In the genomic region with DNA sequence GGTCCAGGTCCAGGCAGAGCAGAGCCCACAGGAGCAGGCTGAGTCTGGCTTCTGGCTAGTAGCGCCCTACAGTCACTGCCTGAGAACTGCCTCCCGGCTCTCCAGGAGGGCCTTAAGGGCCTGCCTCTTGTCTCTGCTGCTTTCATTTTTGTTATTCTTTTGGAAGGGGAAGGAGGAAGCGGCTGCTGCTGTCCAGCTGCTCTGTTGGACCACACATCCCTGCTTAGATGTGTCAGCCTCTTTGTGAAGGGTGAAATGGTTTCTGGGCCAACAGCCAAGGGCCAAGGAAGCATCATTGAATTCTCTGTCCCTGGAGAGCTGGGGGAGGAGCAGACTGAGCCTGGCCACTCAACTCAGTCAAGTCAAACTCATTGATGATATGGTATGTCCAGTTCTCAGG, we compare ENCODE assay signal across 8 mouse cellular contexts. TPM values are rescaled to one million over a fixed set of nuclear protein-coding genes. Genes with fewer than 3 reads are reported as not detected.
DNase-seq lines count a peak whose midpoint lies in the region; ATAC-seq lines count a peak whose summit lies in the region.

No protein-coding gene starts in this region.

- no peaks in the 10 kb centered on the region for H3K27me3 ChIP-seq in forebrain, embryonic 14.5 days (replicated peaks; ENCODE audit: control insufficient read depth, insufficient read depth, low read length)
- 0 out of 2 replicates have a peak, but pooled peaks cover 2% of the 10 kb centered on the region for H3K27me3 ChIP-seq in forebrain, embryonic 16.5 days (replicated peaks; ENCODE audit: control insufficient read depth, insufficient read depth, low read length)
- 0 out of 2 replicates have a peak, but pooled peaks cover under 1% of the 10 kb centered on the region for H3K27me3 ChIP-seq in heart, embryonic 12.5 days (replicated peaks)
- no peaks in the 10 kb centered on the region; the same call in 1 of the 2 replicates for H3K27me3 ChIP-seq in midbrain, embryonic 15.5 days (replicated peaks)

- no peaks in the 10 kb centered on the region for H3K9me3 ChIP-seq in forebrain, embryonic 14.5 days (replicated peaks; ENCODE audit: control insufficient read depth, low read length)
- no peaks in the 10 kb centered on the region for H3K9me3 ChIP-seq in forebrain, embryonic 16.5 days (ENCODE audit: control insufficient read depth, low read length)
- H3K9me3 ChIP-seq in heart, embryonic 12.5 days (replicated peaks): no peaks in the 10 kb centered on the region
- H3K9me3 ChIP-seq in midbrain, embryonic 15.5 days: no peaks in the 10 kb centered on the region

- H3K4me1 ChIP-seq in forebrain, embryonic 14.5 days (ENCODE audit: control insufficient read depth, insufficient read depth, low read length): 0 out of 2 replicates have a peak, but pooled peaks cover 2% of the 10 kb centered on the region
- H3K4me1 ChIP-seq in forebrain, embryonic 16.5 days (replicated peaks; ENCODE audit: control insufficient read depth, insufficient read depth, low read length): no peaks in the 10 kb centered on the region
- H3K4me1 ChIP-seq in heart, embryonic 12.5 days (replicated peaks): peaks cover 49% of the 10 kb centered on the region
- H3K4me1 ChIP-seq in midbrain, embryonic 15.5 days: no peaks in the 10 kb centered on the region

- WGBS in forebrain, embryonic 14.5 days: 50% methylated on average over 3 of the region's 3 CpGs
- WGBS in forebrain, embryonic 16.5 days: 48% methylated on average over 3 of the region's 3 CpGs
- 34% methylated on average over 3 of the region's 3 CpGs for WGBS in heart, embryonic 12.5 days
- 53% methylated on average over 3 of the region's 3 CpGs for WGBS in midbrain, embryonic 15.5 days

- H3K27ac ChIP-seq in forebrain, embryonic 14.5 days (ENCODE audit: low read depth, low read length): no peak overlapping the region
- no peak overlapping the region for H3K27ac ChIP-seq in forebrain, embryonic 16.5 days (ENCODE audit: low read length)
- H3K27ac ChIP-seq in heart, embryonic 12.5 days (ENCODE audit: poor library complexity, severe bottlenecking): no peak overlapping the region
- no peak overlapping the region for H3K27ac ChIP-seq in midbrain, embryonic 15.5 days

- no peak overlapping the region for H3K4me3 ChIP-seq in forebrain, embryonic 14.5 days (ENCODE audit: low read depth, low read length)
- no peak overlapping the region for H3K4me3 ChIP-seq in forebrain, embryonic 16.5 days (replicated peaks; ENCODE audit: low read length)
- no peak overlapping the region for H3K4me3 ChIP-seq in heart, embryonic 12.5 days
- H3K4me3 ChIP-seq in midbrain, embryonic 15.5 days: no peak overlapping the region

- H3K36me3 ChIP-seq in forebrain, embryonic 14.5 days (ENCODE audit: control insufficient read depth, insufficient read depth, low read length): no peaks in the 10 kb centered on the region
- no peaks in the 10 kb centered on the region for H3K36me3 ChIP-seq in forebrain, embryonic 16.5 days (ENCODE audit: control insufficient read depth, insufficient read depth)
- H3K36me3 ChIP-seq in heart, embryonic 12.5 days: no peaks in the 10 kb centered on the region
- H3K36me3 ChIP-seq in midbrain, embryonic 15.5 days (replicated peaks): no peaks in the 10 kb centered on the region

- H3K9ac ChIP-seq in forebrain, embryonic 14.5 days (ENCODE audit: low read length): no peak overlapping the region
- H3K9ac ChIP-seq in forebrain, embryonic 16.5 days (replicated peaks; ENCODE audit: low read depth, low read length): no peak overlapping the region
- no peak overlapping the region for H3K9ac ChIP-seq in heart, embryonic 12.5 days
- no peak overlapping the region for H3K9ac ChIP-seq in midbrain, embryonic 15.5 days

- no peak for ATAC-seq in forebrain, embryonic 14.5 days
- no peak for ATAC-seq in forebrain, embryonic 16.5 days
- no peak for ATAC-seq in heart, embryonic 12.5 days (ENCODE audit: insufficient number of reproducible peaks, low FRiP score)
- no peak for ATAC-seq in midbrain, embryonic 15.5 days (replicated peaks)

- no peak overlapping the region for H3K4me2 ChIP-seq in forebrain, embryonic 14.5 days (ENCODE audit: low read length)
- H3K4me2 ChIP-seq in forebrain, embryonic 16.5 days (ENCODE audit: low read length): no peak overlapping the region
- 0 out of 2 replicates have a peak overlapping the region, but pooled peaks have one; percentile 15 for H3K4me2 ChIP-seq in heart, embryonic 12.5 days
- no peak overlapping the region for H3K4me2 ChIP-seq in midbrain, embryonic 15.5 days

- peak; percentile 22 for DNase-seq in forebrain, embryonic 14.5 days (ENCODE audit: low spot score)
- DNase-seq in right cerebral cortex, adult 18-20 months: peak; percentile 14
- no peak for DNase-seq in right cerebral cortex, adult 2 months (ENCODE audit: low spot score in 2 of 2)
- peak; percentile 82 to 86 for DNase-seq in kidney, postnatal 25 days
- DNase-seq in yolk sac, embryonic 10.5 days (ENCODE audit: low spot score): peak; percentile 48

RNA-seq across cellular contexts. Expression of gene Creb3l1, which starts 7.3 kb away (rescaled TPM):
- polyA plus RNA-seq in forebrain, embryonic 14.5 days (2014; fragmentation: Nextera tagmentation; extraction: Ambion mirVana): 0.80 and 1.3 TPM in 2 replicates
- polyA plus RNA-seq in forebrain, embryonic 16.5 days (2015; fragmentation: Nextera tagmentation; extraction: Ambion mirVana): 1.3 and 1.9 TPM in 2 replicates
- polyA plus RNA-seq in heart, embryonic 12.5 days (2016; fragmentation: Nextera tagmentation; extraction: Ambion mirVana): 6.1 and 6.7 TPM in 2 replicates
- 1.6 TPM in 2 replicates for polyA plus RNA-seq in midbrain, embryonic 15.5 days (2015; fragmentation: Nextera tagmentation; extraction: Ambion mirVana)

RNA-seq across cellular contexts. Expression of gene Dgkz, which starts 41.3 kb away (rescaled TPM):
- polyA plus RNA-seq in forebrain, embryonic 14.5 days (2014; fragmentation: Nextera tagmentation; extraction: Ambion mirVana): 26.7 and 29.1 TPM in 2 replicates
- polyA plus RNA-seq in forebrain, embryonic 16.5 days (2015; fragmentation: Nextera tagmentation; extraction: Ambion mirVana): 28.7 and 33.6 TPM in 2 replicates
- 43.8 and 48.8 TPM in 2 replicates for polyA plus RNA-seq in heart, embryonic 12.5 days (2016; fragmentation: Nextera tagmentation; extraction: Ambion mirVana)
- polyA plus RNA-seq in midbrain, embryonic 15.5 days (2015; fragmentation: Nextera tagmentation; extraction: Ambion mirVana): 32.2 and 36.1 TPM in 2 replicates

Comparison
In these comparisons a context has a peak if more than half of its experiments do, and no peak if none do; other contexts are left out.
1. DNase-seq: peak in forebrain, embryonic 14.5 days (single experiment), right cerebral cortex, adult 18-20 months (single experiment), kidney, postnatal 25 days (2 of 2) and yolk sac, embryonic 10.5 days (single experiment); none in right cerebral cortex, adult 2 months (0 of 2).